Mouse (Mus musculus) forebrain, embryonic 13.5 days (tissue): ENCODE data around the gene Capn1. TPM values are rescaled to one million over a fixed set of nuclear protein-coding genes. Genes with fewer than 3 reads are reported as not detected.

Experiments used
- ATAC-seq: fragments of 200-750 bp; cut with Nextera tagmentation; 2 replicates; pipeline ENCODE4 v1.8.0; 2017
- H3K27ac ChIP-seq: fragments of 300-500 bp; sonication (generic); 2 replicates; pipeline ENCODE4 v1.5.1; 2015; ENCODE audit warnings: inconsistent platforms, mild to moderate bottlenecking, moderate library complexity
- H3K27me3 ChIP-seq: fragments of 300-500 bp; sonication (generic); 2 replicates; pipeline ENCODE4 v1.6.1; 2015; ENCODE audit warnings: mild to moderate bottlenecking, inconsistent platforms
- H3K36me3 ChIP-seq: fragments of 300-500 bp; sonication (generic); 2 replicates; pipeline ENCODE4 v1.6.1; 2015; ENCODE audit warnings: mild to moderate bottlenecking, inconsistent platforms; ENCODE audit not compliant: poor library complexity, severe bottlenecking
- H3K4me1 ChIP-seq: fragments of 300-500 bp; sonication (generic); 2 replicates; pipeline ENCODE4 v1.6.1; 2015; ENCODE audit warnings: inconsistent platforms
- H3K4me2 ChIP-seq: fragments of 300-500 bp; sonication (generic); 2 replicates; pipeline ENCODE4 v1.6.1; 2015; ENCODE audit warnings: inconsistent platforms, mild to moderate bottlenecking, moderate library complexity
- H3K4me3 ChIP-seq: fragments of 300-500 bp; sonication (generic); 2 replicates; pipeline ENCODE4 v1.5.1; 2015; ENCODE audit warnings: mild to moderate bottlenecking, inconsistent platforms
- H3K9ac ChIP-seq: fragments of 300-500 bp; sonication (generic); 2 replicates; pipeline ENCODE4 v1.6.1; 2015; ENCODE audit warnings: mild to moderate bottlenecking, inconsistent platforms
- H3K9me3 ChIP-seq: fragments of 300-500 bp; sonication (generic); replicated peaks from 2 replicates; pipeline ENCODE4 v1.6.1; 2016; ENCODE audit warnings: inconsistent platforms
- WGBS: fragments of 180-500 bp; shearing (Covaris S2); methylation state at CpG from one replicate; pipeline ENCODE4 v1.1.7; 2015; 5-methylcytosine and 5-hydroxymethylcytosine counted together
- polyA plus RNA-seq: library from polyadenylated mRNA; unstranded; fragments of >200 nt; fragmentation: Nextera tagmentation; extraction: Ambion mirVana; gene quantifications from 2 replicates; pipeline ENCODE4 v1.2.1, GENCODE M21; 2015

The Capn1 gene
- polyA plus RNA-seq, result 1.0 and 1.1 TPM in 2 replicates

- peaks cover 47% of the 10 kb centered on the region for H3K27me3 ChIP-seq
- WGBS, result 2% methylated on average over 40 of the region's 40 CpGs
Measured at GRCm38 (mm10) chr19:6015511-6016315, at the start of gene Capn1. Gene Capn1, minus strand, starts transcription at chr19:6015897.

GRCm38 (mm10) chr19:6063081-6063480, 47.4 kb upstream of the Capn1 start:
- H3K27ac ChIP-seq, result no peak overlapping the region
- 95% methylated on average over 6 of the region's 6 CpGs for whole genome bisulfite sequencing
- H3K9me3 ChIP-seq, result no peaks in the 10 kb centered on the region
- peaks cover 57% of the 10 kb centered on the region for H3K4me1 ChIP-seq
- H3K27me3 ChIP-seq, result no peaks in the 10 kb centered on the region
- H3K36me3 ChIP-seq, result peaks cover 18% of the 10 kb centered on the region
- H3K4me3 ChIP-seq, result no peak overlapping the region
- no peak for ATAC-seq
- peak overlapping the region; percentile 26; the same call in 1 of the 2 replicates for H3K9ac ChIP-seq
- peak overlapping the region; percentile 100 for H3K4me2 ChIP-seq

More at GRCm38 (mm10) chr19:6015511-6016315, at the start of gene Capn1:
- Histone ChIP-seq H3K36me3 (no peaks in the 10 kb centered on the region), H3K27ac (no peak within 1 kb of the TSS), H3K4me1 (peaks cover 12% of the 10 kb centered on the region), H3K9me3 (no peaks in the 10 kb centered on the region), H3K4me2 (peak within 1 kb of the TSS; percentile 82), H3K4me3 (peak within 1 kb of the TSS; percentile 45), H3K9ac (peak within 1 kb of the TSS; percentile 73)
- peak; percentile 69; the same call in 1 of the 2 replicates for ATAC-seq

- H3K9ac ChIP-seq, result peak overlapping the region; percentile 99
- peaks cover 54% of the 10 kb centered on the region for H3K4me1 ChIP-seq
- 72% methylated on average over 5 of the region's 5 CpGs for WGBS
Measured at GRCm38 (mm10) chr19:6062418-6062817, 46.7 kb upstream of the Capn1 start.

GRCm38 (mm10) chr19:6061641-6062302, 46.1 kb upstream of the Capn1 start:
- Histone ChIP-seq H3K36me3 (peaks cover 18% of the 10 kb centered on the region), H3K27me3 (no peaks in the 10 kb centered on the region), H3K27ac (peak overlapping the region; percentile 97), H3K4me2 (peak overlapping the region; percentile 100), H3K4me3 (peak overlapping the region; percentile 89), H3K9ac (peak overlapping the region; percentile 99), H3K9me3 (no peaks in the 10 kb centered on the region), H3K4me1 (peaks cover 51% of the 10 kb centered on the region)
- no peak for ATAC-seq
- 1% methylated on average over 43 of the region's 44 CpGs for WGBS

More at GRCm38 (mm10) chr19:6062418-6062817, 46.7 kb upstream of the Capn1 start:
- Histone ChIP-seq H3K36me3 (peaks cover 18% of the 10 kb centered on the region), H3K27ac (no peak overlapping the region), H3K4me2 (peak overlapping the region; percentile 100), H3K9me3 (no peaks in the 10 kb centered on the region), H3K27me3 (no peaks in the 10 kb centered on the region), H3K4me3 (peak overlapping the region; percentile 89)
- ATAC-seq, result no peak

GRCm38 (mm10) chr19:6061021-6061533, 45.4 kb upstream of the Capn1 start, which contains the start of gene Znhit2:
Gene Znhit2, plus strand, starts transcription at chr19:6061192.
- Histone ChIP-seq H3K9me3 (no peaks in the 10 kb centered on the region), H3K4me1 (peaks cover 51% of the 10 kb centered on the region), H3K4me2 (peak within 1 kb of the TSS; percentile 100), H3K27ac (peak within 1 kb of the TSS; percentile 97), H3K27me3 (no peaks in the 10 kb centered on the region), H3K9ac (peak within 1 kb of the TSS; percentile 99), H3K4me3 (peak within 1 kb of the TSS; percentile 89), H3K36me3 (peaks cover 18% of the 10 kb centered on the region)
- ATAC-seq, result peak; percentile 63
- 1% methylated on average over 58 of the region's 58 CpGs for WGBS

- H3K4me2 ChIP-seq, result peak overlapping the region; percentile 86
- no peaks in the 10 kb centered on the region for H3K9me3 ChIP-seq
- no peak for ATAC-seq
- H3K36me3 ChIP-seq, result peaks cover 37% of the 10 kb centered on the region
- peaks cover 47% of the 10 kb centered on the region for H3K4me1 ChIP-seq
- H3K27ac ChIP-seq, result no peak overlapping the region
- H3K4me3 ChIP-seq, result peak overlapping the region; percentile 87
- peak overlapping the region; percentile 95 for H3K9ac ChIP-seq
- 91% methylated on average over 5 of the region's 5 CpGs for WGBS
- no peaks in the 10 kb centered on the region for H3K27me3 ChIP-seq
Measured at GRCm38 (mm10) chr19:6058966-6059365, 43.3 kb upstream of the Capn1 start.

GRCm38 (mm10) chr19:6058513-6058912, 42.8 kb upstream of the Capn1 start:
- H3K4me2 ChIP-seq, result peak overlapping the region; percentile 86
- no peaks in the 10 kb centered on the region for H3K27me3 ChIP-seq
- H3K4me3 ChIP-seq, result peak overlapping the region; percentile 87
- peaks cover 42% of the 10 kb centered on the region for H3K36me3 ChIP-seq
- H3K27ac ChIP-seq, result no peak overlapping the region
- H3K9me3 ChIP-seq, result no peaks in the 10 kb centered on the region
- no peak for ATAC-seq
- 44% methylated on average over 5 of the region's 5 CpGs for WGBS
- peak overlapping the region; percentile 95 for H3K9ac ChIP-seq
- peaks cover 47% of the 10 kb centered on the region for H3K4me1 ChIP-seq

GRCm38 (mm10) chr19:6057313-6058096, 41.8 kb upstream of the Capn1 start, which contains the start of the genes Mrpl49 and Fau:
Gene Mrpl49, minus strand, starts transcription at chr19:6057785.
Gene Fau, plus strand, starts transcription at chr19:6057844.
- no peaks in the 10 kb centered on the region for H3K27me3 ChIP-seq
- H3K4me3 ChIP-seq, result peak within 1 kb of the TSS; percentile 87
- H3K27ac ChIP-seq, result peak within 1 kb of the TSS; percentile 70
- under 1% methylated on average over 61 of the region's 63 CpGs for WGBS
- peak; percentile 88 for ATAC-seq
- H3K9me3 ChIP-seq, result no peaks in the 10 kb centered on the region
- peak within 1 kb of the TSS; percentile 95 for H3K9ac ChIP-seq
- H3K4me1 ChIP-seq, result peaks cover 37% of the 10 kb centered on the region
- peaks cover 52% of the 10 kb centered on the region for H3K36me3 ChIP-seq
- H3K4me2 ChIP-seq, result peak within 1 kb of the TSS; percentile 86

- peak overlapping the region; percentile 87 for H3K4me3 ChIP-seq
- no peak for ATAC-seq
- 43% methylated on average over 4 of the region's 4 CpGs for WGBS
- peaks cover 28% of the 10 kb centered on the region for H3K4me1 ChIP-seq
- H3K27ac ChIP-seq, result no peak overlapping the region
- H3K9ac ChIP-seq, result peak overlapping the region; percentile 95
- H3K9me3 ChIP-seq, result no peaks in the 10 kb centered on the region
- H3K4me2 ChIP-seq, result peak overlapping the region; percentile 81
- peaks cover 60% of the 10 kb centered on the region for H3K36me3 ChIP-seq
- H3K27me3 ChIP-seq, result no peaks in the 10 kb centered on the region
Measured at GRCm38 (mm10) chr19:6056696-6057095, 41.0 kb upstream of the Capn1 start.

GRCm38 (mm10) chr19:6054296-6054695, 38.6 kb upstream of the Capn1 start:
- H3K27me3 ChIP-seq, result no peaks in the 10 kb centered on the region
- H3K9me3 ChIP-seq, result no peaks in the 10 kb centered on the region
- H3K9ac ChIP-seq, result no peak overlapping the region
- WGBS, result 88% methylated on average over 5 of the region's 5 CpGs
- peaks cover 21% of the 10 kb centered on the region for H3K4me1 ChIP-seq
- no peak overlapping the region for H3K4me2 ChIP-seq
- no peak overlapping the region for H3K27ac ChIP-seq
- H3K36me3 ChIP-seq, result peaks cover 73% of the 10 kb centered on the region
- no peak overlapping the region for H3K4me3 ChIP-seq
- ATAC-seq, result no peak

GRCm38 (mm10) chr19:6052516-6052915, 36.8 kb upstream of the Capn1 start:
- Histone ChIP-seq H3K4me1 (peaks cover 25% of the 10 kb centered on the region), H3K4me2 (no peak overlapping the region), H3K36me3 (peaks cover 79% of the 10 kb centered on the region), H3K4me3 (no peak overlapping the region), H3K27ac (no peak overlapping the region), H3K9ac (no peak overlapping the region), H3K27me3 (no peaks in the 10 kb centered on the region), H3K9me3 (no peaks in the 10 kb centered on the region)
- WGBS, result 87% methylated on average over 7 of the region's 7 CpGs
- ATAC-seq, result no peak
